Mouse (Mus musculus) testis, adult 2 months (tissue): ENCODE measurements at regions not wholly inside any gene's neighbourhood (a gene's known extent, or its start where the extent isn't known, plus 50 kb on each side); places are given as distances from the start of the nearest gene placed in this dataset.

Source experiments
- H3K27ac ChIP-seq: fragments of 200-500 bp; 2 replicates; pipeline ENCODE4 v1.5.1; 2012; ENCODE audit warnings: low read depth, low read length; ENCODE audit not compliant: control insufficient read depth, insufficient read depth
- H3K27me3 ChIP-seq: fragments of 200-500 bp; 2 replicates; pipeline ENCODE4 v1.6.1; 2012; ENCODE audit warnings: mild to moderate bottlenecking, low read length, moderate library complexity; ENCODE audit not compliant: control insufficient read depth, insufficient read depth
- H3K36me3 ChIP-seq: fragments of 200-500 bp; 2 replicates; pipeline ENCODE4 v1.6.1; 2012; ENCODE audit warnings: mild to moderate bottlenecking, low read length; ENCODE audit not compliant: control insufficient read depth, insufficient read depth
- H3K4me1 ChIP-seq: fragments of 200-500 bp; 2 replicates; pipeline ENCODE4 v1.6.1; 2012; ENCODE audit warnings: low read length; ENCODE audit not compliant: control insufficient read depth, insufficient read depth
- H3K4me3 ChIP-seq: fragments of 200-500 bp; 2 replicates; pipeline ENCODE4 v1.5.1; 2012; ENCODE audit warnings: low read depth, mild to moderate bottlenecking, low read length, moderate library complexity, mixed read lengths; ENCODE audit not compliant: control insufficient read depth
- CTCF ChIP-seq: fragments of 200-500 bp; IDR thresholded peaks from 2 replicates; pipeline ENCODE4 v1.5.1; 2012; ENCODE audit warnings: low read depth, mild to moderate bottlenecking, inconsistent platforms, low read length, moderate library complexity; ENCODE audit not compliant: control insufficient read depth, insufficient read depth, insufficient replicate concordance
- POLR2A ChIP-seq: fragments of 200-500 bp; IDR thresholded peaks from 2 replicates; pipeline ENCODE4 v1.6.1; 2012; ENCODE audit warnings: low read depth, mild to moderate bottlenecking, inconsistent platforms, low read length, moderate library complexity; ENCODE audit not compliant: control insufficient read depth

DNA sequence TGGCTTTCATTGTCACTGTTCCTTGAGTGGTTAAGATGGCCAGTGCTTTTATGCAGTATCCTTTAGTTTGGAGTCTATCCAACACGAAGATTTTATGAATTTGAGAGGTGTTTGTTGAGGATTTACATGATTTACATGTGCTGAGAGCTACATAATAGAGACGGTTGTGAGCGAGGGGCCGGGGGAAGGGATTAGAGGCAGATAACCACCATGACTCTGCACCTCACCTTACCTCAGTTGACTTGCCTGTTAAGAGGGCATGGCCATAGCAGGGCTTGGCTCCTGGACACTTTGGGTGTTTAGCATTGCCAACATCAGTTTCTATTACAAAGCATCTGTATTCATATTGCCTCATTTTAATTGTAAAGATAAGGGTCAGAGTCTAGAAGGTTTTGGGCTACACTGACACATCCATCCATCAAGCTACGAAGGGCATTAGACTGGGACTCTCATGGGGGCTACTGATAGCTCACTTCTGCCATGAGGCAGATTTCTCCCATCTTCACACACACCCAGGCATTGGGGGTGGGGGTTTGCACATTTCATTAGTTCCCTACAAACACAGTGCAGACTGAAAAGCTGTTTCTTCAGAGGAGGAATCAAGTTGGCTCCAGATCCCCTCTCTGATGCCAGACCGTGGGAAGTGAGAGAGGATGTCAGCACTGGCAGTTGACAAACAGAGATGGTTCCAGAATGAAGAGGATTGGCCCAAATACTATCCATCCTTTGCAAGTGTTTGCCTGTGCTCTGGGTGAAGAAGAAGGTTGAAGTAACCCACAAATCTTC is 139.9 kb downstream of the Gm11011 start:
- no peak overlapping the region for H3K4me3 ChIP-seq
- H3K27ac ChIP-seq, result no peak overlapping the region
- TF ChIP-seq POLR2A (no peak), CTCF (no peak)
- H3K36me3 ChIP-seq, result no peaks in the 10 kb centered on the region
- no peaks in the 10 kb centered on the region for H3K27me3 ChIP-seq
- no peaks in the 10 kb centered on the region for H3K4me1 ChIP-seq

DNA sequence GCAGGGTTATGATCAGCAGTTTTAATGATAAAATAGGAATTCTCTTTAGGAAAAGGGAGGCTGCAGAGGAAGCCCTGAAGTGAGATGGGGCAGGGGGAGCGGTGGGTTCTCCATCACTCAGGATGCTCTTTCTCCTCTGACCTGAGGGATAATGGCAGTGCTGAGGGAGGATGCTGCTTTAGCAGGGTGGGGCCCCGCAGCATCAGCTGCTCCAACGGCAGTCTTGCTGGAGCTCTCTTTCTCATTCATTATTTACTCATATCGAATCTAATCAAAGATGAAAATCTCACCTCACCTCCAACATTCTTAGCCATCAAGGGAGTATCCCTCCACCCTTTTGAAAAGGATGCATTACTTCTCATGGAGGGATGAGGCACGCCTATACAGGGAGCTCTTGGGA is 141.7 kb downstream of the Gm11011 start:
- H3K36me3 ChIP-seq, result no peaks in the 10 kb centered on the region
- TF ChIP-seq CTCF, result no peak
- no peak for TF ChIP-seq POLR2A
- no peaks in the 10 kb centered on the region for H3K27me3 ChIP-seq
- H3K4me1 ChIP-seq, result no peaks in the 10 kb centered on the region
- H3K4me3 ChIP-seq, result no peak overlapping the region
- H3K27ac ChIP-seq, result no peak overlapping the region

DNA sequence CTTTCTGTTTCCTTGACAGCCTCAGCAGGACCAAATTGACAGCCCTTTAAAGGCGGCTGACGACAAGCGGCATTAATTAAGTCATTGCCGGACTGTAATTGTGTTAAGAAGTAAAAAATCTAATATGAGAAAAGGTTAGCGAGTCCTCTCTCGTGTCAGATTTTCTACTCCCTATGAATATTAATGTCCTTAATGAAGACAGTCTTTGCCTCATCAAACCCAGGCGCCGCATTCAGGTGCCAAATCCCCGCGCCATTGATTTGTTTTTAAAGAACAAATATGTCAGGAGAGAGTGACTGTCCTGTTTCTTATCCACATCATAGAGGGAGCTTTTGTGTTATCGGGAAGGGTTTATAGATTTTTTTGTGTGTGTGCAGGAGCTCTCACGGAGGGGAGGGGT is 142.2 kb downstream of the Gm11011 start:
- Histone ChIP-seq H3K27ac (no peak overlapping the region), H3K4me3 (no peak overlapping the region), H3K4me1 (no peaks in the 10 kb centered on the region), H3K36me3 (no peaks in the 10 kb centered on the region), H3K27me3 (no peaks in the 10 kb centered on the region)
- TF ChIP-seq CTCF (no peak), POLR2A (no peak)

DNA sequence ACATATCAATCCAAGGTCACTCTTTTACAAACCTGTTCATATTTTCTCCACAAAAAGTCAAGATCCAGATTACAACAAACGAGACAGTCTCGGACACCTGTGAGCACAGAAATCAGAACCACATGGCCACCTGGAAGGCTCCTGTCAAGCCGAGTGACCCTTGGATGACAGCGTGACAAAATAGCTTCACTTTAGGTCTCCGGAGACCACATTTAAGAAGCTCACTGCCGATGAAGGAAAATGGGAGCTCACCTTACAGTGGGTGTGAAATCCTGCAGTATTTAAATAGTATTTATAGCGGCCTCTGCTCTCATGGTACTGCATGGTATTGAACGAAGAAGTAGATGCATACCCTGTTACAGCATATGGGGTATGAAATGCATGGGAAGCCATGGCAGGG is 144.3 kb downstream of the Gm11011 start:
- Histone ChIP-seq H3K4me1 (no peaks in the 10 kb centered on the region), H3K27ac (no peak overlapping the region), H3K36me3 (no peaks in the 10 kb centered on the region), H3K4me3 (no peak overlapping the region), H3K27me3 (no peaks in the 10 kb centered on the region)
- no peak for TF ChIP-seq POLR2A
- TF ChIP-seq CTCF, result no peak

DNA sequence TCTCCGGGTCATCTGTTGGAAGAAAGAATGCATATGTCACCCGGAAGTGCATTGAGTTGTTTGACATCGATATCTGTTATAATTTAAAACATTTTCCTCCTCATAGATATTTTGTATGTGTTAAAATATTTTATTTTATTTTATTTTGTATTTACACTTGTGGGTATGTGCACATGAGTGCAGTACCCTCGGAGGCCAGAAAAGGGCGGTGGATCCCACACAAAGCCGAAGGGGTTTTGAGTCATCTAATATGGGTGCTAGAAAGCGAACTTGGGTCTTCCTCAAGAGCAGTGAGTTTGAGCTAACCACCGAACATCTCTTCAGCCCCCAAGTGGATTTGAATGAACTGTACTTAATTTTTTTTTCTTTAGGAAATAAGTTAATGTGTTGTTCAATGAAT is 156.0 kb downstream of the Gm11011 start:
- no peaks in the 10 kb centered on the region for H3K27me3 ChIP-seq
- TF ChIP-seq POLR2A (no peak), CTCF (no peak)

DNA sequence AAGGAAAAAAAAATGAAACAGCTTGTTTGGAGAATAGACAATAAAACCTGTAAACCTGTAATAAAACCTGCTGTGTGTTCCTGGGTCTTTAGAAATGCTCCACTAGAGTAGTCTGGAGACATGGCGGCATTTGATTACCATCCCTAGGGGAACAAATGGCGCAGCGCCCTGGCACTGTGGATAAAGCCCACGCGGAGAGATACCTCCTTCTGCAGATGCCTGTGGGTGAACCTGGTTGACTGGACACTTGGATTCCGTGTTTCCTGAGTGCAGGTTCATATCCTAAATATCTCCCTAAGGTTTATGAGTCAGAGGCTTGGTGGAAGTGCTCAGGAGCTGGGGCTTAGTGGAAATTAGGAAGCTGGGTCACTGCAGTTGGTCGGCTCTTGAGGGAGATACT is 158.1 kb downstream of the Gm11011 start:
- no peak for TF ChIP-seq CTCF
- TF ChIP-seq POLR2A, result no peak
- H3K27me3 ChIP-seq, result no peaks in the 10 kb centered on the region
- no peaks in the 10 kb centered on the region for H3K4me1 ChIP-seq
- no peaks in the 10 kb centered on the region for H3K36me3 ChIP-seq
- no peak overlapping the region for H3K4me3 ChIP-seq
- H3K27ac ChIP-seq, result no peak overlapping the region

More for the DNA sequence above, 156.0 kb downstream of the Gm11011 start:
- H3K36me3 ChIP-seq, result no peaks in the 10 kb centered on the region
- H3K4me3 ChIP-seq, result no peak overlapping the region
- H3K4me1 ChIP-seq, result no peaks in the 10 kb centered on the region
- H3K27ac ChIP-seq, result no peak overlapping the region

DNA sequence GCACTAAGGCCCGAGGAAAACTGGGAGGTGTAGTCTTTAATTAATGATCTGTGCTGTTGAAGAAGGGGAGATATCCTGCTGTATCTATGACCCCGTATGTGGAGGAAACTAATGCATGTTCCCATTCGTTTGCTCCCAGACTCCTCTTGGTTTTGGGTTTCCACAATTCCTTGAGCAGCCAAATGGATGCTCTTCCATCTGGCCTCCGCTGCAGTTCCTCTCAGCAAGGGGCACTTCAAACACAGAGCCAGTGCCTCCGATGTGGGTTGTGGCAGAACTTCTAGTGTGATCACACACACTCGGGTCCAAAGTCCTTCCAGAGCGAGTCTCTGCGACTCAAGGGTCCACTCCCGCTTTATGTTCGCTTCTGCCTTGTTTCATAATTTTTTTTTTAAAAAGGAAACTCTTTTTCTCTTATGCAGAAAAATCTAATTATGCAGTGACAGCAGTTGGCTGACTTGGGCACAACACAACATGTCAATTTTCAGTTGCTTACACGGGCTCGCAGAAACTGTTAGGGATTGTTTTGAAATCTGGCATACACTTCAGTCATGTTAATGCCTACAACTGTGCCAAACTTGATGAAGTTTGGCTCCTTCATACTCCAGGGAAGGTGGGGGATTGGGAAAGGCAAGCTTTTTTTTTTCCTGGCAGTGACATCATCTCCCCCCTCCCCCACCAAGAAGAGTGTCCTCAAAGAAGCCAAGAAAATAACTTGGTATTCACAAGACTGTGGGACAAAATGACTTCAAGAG is 163.2 kb downstream of the Gm11011 start:
- Histone ChIP-seq H3K27ac (no peak overlapping the region), H3K36me3 (no peaks in the 10 kb centered on the region), H3K4me3 (no peak overlapping the region), H3K27me3 (no peaks in the 10 kb centered on the region), H3K4me1 (peaks cover 8% of the 10 kb centered on the region)
- TF ChIP-seq CTCF, result no peak
- no peak for TF ChIP-seq POLR2A
